Mouse (Mus musculus): ENCODE measurements around the gene Gsta4. TPM values are rescaled to one million over a fixed set of nuclear protein-coding genes. Genes with fewer than 3 reads are reported as not detected.

Gene Gsta4
- polyA plus RNA-seq (2012; ENCODE audit: low replicate concordance): 0.25 TPM in 1 of 2 replicates, not detected in the other

DNA sequence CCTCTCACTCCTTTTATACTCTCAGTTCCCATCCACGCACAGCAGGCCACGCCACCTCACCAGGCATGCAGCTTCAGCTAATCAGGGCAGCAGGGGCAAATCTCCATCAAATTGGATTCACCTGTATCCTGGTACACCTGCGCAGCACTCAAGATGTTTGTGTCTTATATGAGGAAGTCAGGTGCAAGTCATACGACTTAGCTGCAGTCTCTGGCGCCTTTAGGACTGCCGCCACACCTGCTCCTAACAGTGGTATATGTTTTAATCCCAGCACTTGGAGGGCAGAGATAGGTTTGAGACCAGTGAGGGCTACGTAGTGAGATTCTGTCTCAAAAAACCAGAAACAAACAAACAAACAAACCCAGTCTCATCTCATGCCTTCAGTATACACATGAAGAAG, at the start of gene Gsta4:
Gene Gsta4 (plus strand): TSS at position 301 of the 400 bp plus-strand sequence.

GRCm38 (mm10) chr9:78230461-78230860, 47.9 kb downstream of the Gsta4 start, which contains the start of gene Gsta1:
Gsta1 (plus strand) TSS chr9:78230656.

GRCm38 (mm10) chr9:78256914-78257313, 74.3 kb downstream of the Gsta4 start, which contains the start of gene Gm3776:
Gm3776 (plus strand) TSS chr9:78257129.

Other genes with a start within 250 kb of the Gsta4 start
- gene Gcm1, start 130.8 kb upstream of the Gsta4 start, polyA plus RNA-seq (2012; ENCODE audit: low replicate concordance): not detected in 2 replicates
- gene Fbxo9, start 73.7 kb upstream of the Gsta4 start, polyA plus RNA-seq (2012; ENCODE audit: low replicate concordance): 78.7 and 92.6 TPM in 2 replicates
- 15.1 and 15.2 TPM in 2 replicates for gene Ick, start 73.6 kb upstream of the Gsta4 start, polyA plus RNA-seq (2012; ENCODE audit: low replicate concordance)
- gene Gsta1, start 47.9 kb downstream of the Gsta4 start, polyA plus RNA-seq (2012; ENCODE audit: low replicate concordance): not detected in 2 replicates
- gene Gm3776, start 74.4 kb downstream of the Gsta4 start, polyA plus RNA-seq (2012; ENCODE audit: low replicate concordance): not detected in 2 replicates
- not detected in 2 replicates for gene Gm10639, start 107.1 kb downstream of the Gsta4 start, polyA plus RNA-seq (2012; ENCODE audit: low replicate concordance)
- not detected in 2 replicates for gene Omt2a, start 132.0 kb downstream of the Gsta4 start, polyA plus RNA-seq (2012; ENCODE audit: low replicate concordance)
- gene Omt2b, start 144.8 kb downstream of the Gsta4 start, polyA plus RNA-seq (2012; ENCODE audit: low replicate concordance): 0.23 TPM in 1 of 2 replicates, not detected in the other
- not detected in 2 replicates for gene Gsta2, start 173.0 kb downstream of the Gsta4 start, polyA plus RNA-seq (2012; ENCODE audit: low replicate concordance)
- not detected in 2 replicates for gene Dppa5a, start 185.4 kb downstream of the Gsta4 start, polyA plus RNA-seq (2012; ENCODE audit: low replicate concordance)
- gene Ooep, start 196.0 kb downstream of the Gsta4 start, polyA plus RNA-seq (2012; ENCODE audit: low replicate concordance): not detected in 2 replicates
- gene Ddx43, start 213.0 kb downstream of the Gsta4 start, polyA plus RNA-seq (2012; ENCODE audit: low replicate concordance): 0.08 TPM in 1 of 2 replicates, not detected in the other